Mouse (Mus musculus) liver, adult 2 months (tissue): ENCODE results near the gene H2afy.

Experiments
- CTCF ChIP-seq: fragments of 200-500 bp; IDR thresholded peaks from 2 replicates; pipeline ENCODE4 v1.5.1; 2011; ENCODE audit warnings: low read depth, low read length, control low read depth
- POLR2A ChIP-seq: fragments of 200-500 bp; IDR thresholded peaks from 2 replicates; pipeline ENCODE4 v1.6.1; 2011; ENCODE audit warnings: low read length, control low read depth; ENCODE audit not compliant: insufficient read depth; ENCODE audit errors: extremely low read depth

- no peak for TF ChIP-seq CTCF
- no peak for TF ChIP-seq POLR2A
These were observed 93.9 kb downstream of the H2afy start for GRCm38 (mm10) chr13:56042221-56042620.
